In the genomic region with DNA sequence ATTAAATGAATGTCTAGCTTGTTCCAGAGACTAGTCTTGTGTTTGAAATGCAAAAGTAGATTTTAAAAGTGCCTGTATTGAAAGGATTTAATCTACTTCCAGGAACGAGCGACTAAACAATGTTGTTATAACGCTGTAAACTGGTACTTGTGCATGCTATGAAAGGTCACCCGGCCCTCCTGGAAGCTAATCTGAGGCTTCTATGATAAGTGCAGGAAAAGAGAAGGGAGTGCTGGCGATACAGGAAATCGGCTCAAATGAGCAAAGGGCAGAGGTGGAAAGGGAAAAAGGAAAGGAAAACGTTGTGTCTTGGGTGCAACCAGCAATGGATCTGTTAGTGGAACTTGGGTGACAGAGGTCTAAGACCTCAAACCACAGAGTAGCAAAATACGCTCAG, we compare ENCODE assay signal across 8 mouse cellular contexts. TPM values are rescaled to one million over a fixed set of nuclear protein-coding genes. Genes with fewer than 3 reads are reported as not detected.
DNase-seq lines count a peak whose midpoint lies in the region; ATAC-seq and TF ChIP-seq lines count a peak whose summit lies in the region.

No protein-coding gene starts in this region.

- H3K27me3 ChIP-seq in heart, embryonic 13.5 days (replicated peaks): no peaks in the 10 kb centered on the region
- no peaks in the 10 kb centered on the region for H3K27me3 ChIP-seq in heart, postnatal 0 days (ENCODE audit: control insufficient read depth, insufficient read depth, low read length)
- no peaks in the 10 kb centered on the region for H3K27me3 ChIP-seq in liver, embryonic 12.5 days (replicated peaks)

- no peak for TF ChIP-seq EP300 in heart, postnatal 0 days (IDR thresholded peaks at IDR 0.05; ENCODE audit: low read depth)

- DNase-seq in heart, postnatal 36 days: no peak
- DNase-seq in heart, postnatal 0 days (ENCODE audit: low spot score): peak; percentile 28
- no peak for DNase-seq in right cerebral cortex, adult 2 months (ENCODE audit: low spot score in 2 of 2)

- peak overlapping the region; percentile 86 for H3K4me2 ChIP-seq in heart, embryonic 13.5 days
- H3K4me2 ChIP-seq in heart, postnatal 0 days (ENCODE audit: low read depth, low read length): peak overlapping the region; percentile 41
- peak overlapping the region; percentile 89 for H3K4me2 ChIP-seq in liver, embryonic 12.5 days

- WGBS in heart, embryonic 13.5 days: 9% methylated on average over 8 of the region's 8 CpGs
- WGBS in heart, postnatal 0 days: 8% methylated on average over 8 of the region's 8 CpGs
- 6% methylated on average over 8 of the region's 8 CpGs for WGBS in liver, embryonic 12.5 days (ENCODE audit: insufficient replicate concordance)

- H3K9ac ChIP-seq in heart, embryonic 13.5 days: peak overlapping the region; percentile 53
- no peak overlapping the region for H3K9ac ChIP-seq in heart, postnatal 0 days (replicated peaks; ENCODE audit: low read depth, low read length)
- peak overlapping the region; percentile 49; the same call in 1 of the 2 replicates for H3K9ac ChIP-seq in liver, embryonic 12.5 days

- H3K4me1 ChIP-seq in heart, embryonic 13.5 days: peaks cover 37% of the 10 kb centered on the region
- peaks cover 15% of the 10 kb centered on the region for H3K4me1 ChIP-seq in bone marrow macrophage, adult 2 months (ENCODE audit: control insufficient read depth, insufficient read depth, low read length)
- peaks cover 10% of the 10 kb centered on the region for H3K4me1 ChIP-seq in heart, postnatal 0 days (ENCODE audit: control insufficient read depth, insufficient read depth)
- H3K4me1 ChIP-seq in liver, embryonic 12.5 days: peaks cover 53% of the 10 kb centered on the region

- intact Hi-C loops in heart, postnatal 36 days (cut with DNase I): no loop called here

- ATAC-seq in heart, embryonic 13.5 days (ENCODE audit: extremely low read depth, insufficient number of reproducible peaks, low FRiP score, low TSS enrichment): no peak
- ATAC-seq in heart, postnatal 0 days (ENCODE audit: insufficient read depth, low read depth): peak; percentile 46
- ATAC-seq in liver, embryonic 12.5 days: no peak
- no peak for ATAC-seq in granulocyte monocyte progenitor cell, adult 5-6 weeks (replicated peaks; ENCODE audit: poor library complexity, severe bottlenecking)
- ATAC-seq in monocyte, adult 5-6 weeks (replicated peaks; ENCODE audit: insufficient number of reproducible peaks, low FRiP score, low TSS enrichment, poor library complexity, severe bottlenecking): no peak

- TF ChIP-seq CTCF in bone marrow macrophage, adult 2 months (IDR thresholded peaks at IDR 0.05; ENCODE audit: low read depth, low read length): no peak
- TF ChIP-seq CTCF in heart, postnatal 0 days (IDR thresholded peaks at IDR 0.05; ENCODE audit: low read depth): no peak

- H3K27ac ChIP-seq in heart, embryonic 13.5 days (replicated peaks): peak overlapping the region; percentile 98
- H3K27ac ChIP-seq in bone marrow macrophage, adult 2 months (ENCODE audit: insufficient read depth, low read depth, low read length): peak overlapping the region; percentile 9; the same call in 1 of the 2 replicates
- H3K27ac ChIP-seq in heart, postnatal 0 days (ENCODE audit: low read depth): peak overlapping the region; percentile 98
- peak overlapping the region; percentile 95 for H3K27ac ChIP-seq in liver, embryonic 12.5 days

- H3K9me3 ChIP-seq in heart, embryonic 13.5 days: no peaks in the 10 kb centered on the region
- no peaks in the 10 kb centered on the region for H3K9me3 ChIP-seq in heart, postnatal 0 days (replicated peaks; ENCODE audit: control insufficient read depth, low read length)
- no peaks in the 10 kb centered on the region for H3K9me3 ChIP-seq in liver, embryonic 12.5 days (replicated peaks)

- H3K4me3 ChIP-seq in heart, embryonic 13.5 days: peak overlapping the region; percentile 97
- H3K4me3 ChIP-seq in bone marrow macrophage, adult 2 months (ENCODE audit: insufficient read depth, low read length): no peak overlapping the region
- H3K4me3 ChIP-seq in heart, postnatal 0 days (ENCODE audit: low read depth, low read length): peak overlapping the region; percentile 98
- H3K4me3 ChIP-seq in liver, embryonic 12.5 days: peak overlapping the region; percentile 99

- peaks cover 14% of the 10 kb centered on the region for H3K36me3 ChIP-seq in heart, embryonic 13.5 days
- H3K36me3 ChIP-seq in heart, postnatal 0 days (replicated peaks; ENCODE audit: control insufficient read depth, insufficient read depth, low read length): peaks cover 3% of the 10 kb centered on the region
- H3K36me3 ChIP-seq in liver, embryonic 12.5 days: peaks cover 18% of the 10 kb centered on the region

- no peak for TF ChIP-seq POLR2A in bone marrow macrophage, adult 2 months (IDR thresholded peaks at IDR 0.05; ENCODE audit: borderline replicate concordance, low read depth, low read length)

RNA-seq across cellular contexts. Expression of gene Cnih1, which starts 0.3 kb away (rescaled TPM):
- polyA plus RNA-seq in heart, embryonic 13.5 days (2015; fragmentation: Nextera tagmentation; extraction: Ambion mirVana): 162 and 175 TPM in 2 replicates
- total RNA-seq in heart, postnatal 36 days (2021): 10 to 100 TPM; 51.1 to 51.7 TPM
- 88.8 and 98.6 TPM in 2 replicates for polyA plus RNA-seq in bone marrow macrophage, adult 2 months (2012; ENCODE audit: insufficient read depth, insufficient read length, missing spikeins)
- 92.7 and 103 TPM in 2 replicates for total RNA-seq in heart, postnatal 0 days (2014; rRNA removed; ENCODE audit: low replicate concordance)
- 131 and 133 TPM in 2 replicates for polyA plus RNA-seq in heart, postnatal 0 days (2015; fragmentation: Nextera tagmentation; extraction: Ambion mirVana)
- 109 and 116 TPM in 2 replicates for polyA plus RNA-seq in liver, embryonic 12.5 days (2016; fragmentation: Nextera tagmentation; extraction: Ambion mirVana)
- total RNA-seq in granulocyte monocyte progenitor cell, adult 5-6 weeks (2014; fragmentation: Nextera tagmentation): 109 and 141 TPM in 2 replicates
- 69.1 and 74.7 TPM in 2 replicates for total RNA-seq in granulocyte monocyte progenitor cell, adult 5-6 weeks (2017)
- 26.8 to 48.0 TPM (median 29.9 TPM) in 3 replicates for total RNA-seq in monocyte, adult 5-6 weeks (2017)

RNA-seq across cellular contexts. Expression of gene Cdkn3, which starts 28.2 kb away (rescaled TPM):
- polyA plus RNA-seq in heart, embryonic 13.5 days (2015; fragmentation: Nextera tagmentation; extraction: Ambion mirVana): 47.3 and 53.8 TPM in 2 replicates
- total RNA-seq in heart, postnatal 36 days (2021): 1 to 10 TPM in 1 of 2 experiments, under 1 TPM in 1; 0.78 to 1.5 TPM
- 25.0 and 26.6 TPM in 2 replicates for polyA plus RNA-seq in bone marrow macrophage, adult 2 months (2012; ENCODE audit: insufficient read depth, insufficient read length, missing spikeins)
- total RNA-seq in heart, postnatal 0 days (2014; rRNA removed; ENCODE audit: low replicate concordance): 6.5 and 12.2 TPM in 2 replicates
- 30.6 and 35.5 TPM in 2 replicates for polyA plus RNA-seq in heart, postnatal 0 days (2015; fragmentation: Nextera tagmentation; extraction: Ambion mirVana)
- 98.8 and 99.0 TPM in 2 replicates for polyA plus RNA-seq in liver, embryonic 12.5 days (2016; fragmentation: Nextera tagmentation; extraction: Ambion mirVana)
- 16.5 and 38.8 TPM in 2 replicates for total RNA-seq in granulocyte monocyte progenitor cell, adult 5-6 weeks (2014; fragmentation: Nextera tagmentation)
- 26.6 and 39.0 TPM in 2 replicates for total RNA-seq in granulocyte monocyte progenitor cell, adult 5-6 weeks (2017)
- total RNA-seq in monocyte, adult 5-6 weeks (2017): 4.8 to 14.7 TPM in 2 of 3 replicates, not detected in the other

RNA-seq across cellular contexts. Expression of gene Gmfb, which starts 33.5 kb away (rescaled TPM):
- polyA plus RNA-seq in heart, embryonic 13.5 days (2015; fragmentation: Nextera tagmentation; extraction: Ambion mirVana): 47.6 and 47.9 TPM in 2 replicates
- total RNA-seq in heart, postnatal 36 days (2021): 10 to 100 TPM; 28.0 to 31.3 TPM
- polyA plus RNA-seq in bone marrow macrophage, adult 2 months (2012; ENCODE audit: insufficient read depth, insufficient read length, missing spikeins): 62.7 and 73.4 TPM in 2 replicates
- 34.0 and 50.6 TPM in 2 replicates for total RNA-seq in heart, postnatal 0 days (2014; rRNA removed; ENCODE audit: low replicate concordance)
- polyA plus RNA-seq in heart, postnatal 0 days (2015; fragmentation: Nextera tagmentation; extraction: Ambion mirVana): 37.6 and 42.0 TPM in 2 replicates
- polyA plus RNA-seq in liver, embryonic 12.5 days (2016; fragmentation: Nextera tagmentation; extraction: Ambion mirVana): 49.6 and 55.3 TPM in 2 replicates
- 56.9 and 63.9 TPM in 2 replicates for total RNA-seq in granulocyte monocyte progenitor cell, adult 5-6 weeks (2014; fragmentation: Nextera tagmentation)
- total RNA-seq in granulocyte monocyte progenitor cell, adult 5-6 weeks (2017): 77.5 and 113 TPM in 2 replicates
- total RNA-seq in monocyte, adult 5-6 weeks (2017): 124 to 159 TPM (median 133 TPM) in 3 replicates

RNA-seq across cellular contexts. Expression of gene Cgrrf1, which starts 43.4 kb away (rescaled TPM):
- 24.3 and 25.4 TPM in 2 replicates for polyA plus RNA-seq in heart, embryonic 13.5 days (2015; fragmentation: Nextera tagmentation; extraction: Ambion mirVana)
- total RNA-seq in heart, postnatal 36 days (2021): 10 to 100 TPM; 31.8 to 37.1 TPM
- polyA plus RNA-seq in bone marrow macrophage, adult 2 months (2012; ENCODE audit: insufficient read depth, insufficient read length, missing spikeins): 33.9 and 37.2 TPM in 2 replicates
- total RNA-seq in heart, postnatal 0 days (2014; rRNA removed; ENCODE audit: low replicate concordance): 22.6 and 103 TPM in 2 replicates
- 43.5 and 45.7 TPM in 2 replicates for polyA plus RNA-seq in heart, postnatal 0 days (2015; fragmentation: Nextera tagmentation; extraction: Ambion mirVana)
- polyA plus RNA-seq in liver, embryonic 12.5 days (2016; fragmentation: Nextera tagmentation; extraction: Ambion mirVana): 20.6 and 21.7 TPM in 2 replicates
- 21.5 and 28.4 TPM in 2 replicates for total RNA-seq in granulocyte monocyte progenitor cell, adult 5-6 weeks (2014; fragmentation: Nextera tagmentation)
- total RNA-seq in granulocyte monocyte progenitor cell, adult 5-6 weeks (2017): 21.2 and 22.3 TPM in 2 replicates
- 24.6 to 35.2 TPM (median 33.2 TPM) in 3 replicates for total RNA-seq in monocyte, adult 5-6 weeks (2017)

Comparison
In these comparisons a context has a peak if more than half of its experiments do, and no peak if none do; other contexts are left out.
1. H3K27ac ChIP-seq: peak in every context shown above with its lines; median percentile 98 in heart, embryonic 13.5 days; 98 in heart, postnatal 0 days; 95 in liver, embryonic 12.5 days; 9 in bone marrow macrophage, adult 2 months.